Mouse (Mus musculus) hindbrain, postnatal 0 days (tissue): Measurements from ENCODE around the gene Msx3. TPM values are rescaled to one million over a fixed set of nuclear protein-coding genes. Genes with fewer than 3 reads are reported as not detected.

Source experiments
- ATAC-seq: fragments of 200-750 bp; cut with Nextera tagmentation; 2 replicates; pipeline ENCODE4 v1.8.0; 2017; ENCODE audit warnings: mild to moderate bottlenecking, moderate TSS enrichment, moderate library complexity
- DNase-seq: peaks from one replicate; pipeline ENCODE4 v3.0.0-alpha.2; 2015; ENCODE audit warnings: low spot score
- H3K27ac ChIP-seq: fragments of 300-500 bp; sonication (generic); 2 replicates; pipeline ENCODE4 v1.5.1; 2014; ENCODE audit warnings: mild to moderate bottlenecking
- H3K27me3 ChIP-seq: fragments of 300-500 bp; sonication (generic); 2 replicates; pipeline ENCODE4 v1.6.1; 2014; ENCODE audit warnings: low read length, mixed read lengths; ENCODE audit not compliant: insufficient read depth
- H3K36me3 ChIP-seq: fragments of 300-500 bp; sonication (generic); 2 replicates; pipeline ENCODE4 v1.6.1; 2014; ENCODE audit warnings: low read length, mixed read lengths; ENCODE audit not compliant: insufficient read depth
- H3K4me1 ChIP-seq: fragments of 300-500 bp; sonication (generic); 2 replicates; pipeline ENCODE4 v1.6.1; 2014; ENCODE audit warnings: antibody characterized with exemption, low read length, mixed read lengths; ENCODE audit not compliant: insufficient read depth
- H3K4me2 ChIP-seq: fragments of 300-500 bp; sonication (generic); 2 replicates; pipeline ENCODE4 v1.6.1; 2014; ENCODE audit warnings: low read depth, mild to moderate bottlenecking, low read length, moderate library complexity, mixed read lengths
- H3K4me3 ChIP-seq: fragments of 300-500 bp; sonication (generic); 2 replicates; pipeline ENCODE4 v1.5.1; 2014; ENCODE audit warnings: low read length
- H3K9ac ChIP-seq: fragments of 300-500 bp; sonication (generic); replicated peaks from 2 replicates; pipeline ENCODE4 v1.6.1; 2014; ENCODE audit warnings: mild to moderate bottlenecking, low read length, moderate library complexity, mixed read lengths
- H3K9me3 ChIP-seq: fragments of 300-500 bp; sonication (generic); 2 replicates; pipeline ENCODE4 v1.6.1; 2016; ENCODE audit warnings: low read length, mixed read lengths
- CTCF ChIP-seq: IDR thresholded peaks from 2 replicates; pipeline ENCODE4 v1.5.1; 2016; ENCODE audit warnings: antibody characterized with exemption, control low read depth, low read depth
- WGBS: fragments of 180-500 bp; shearing (Covaris S2); extraction: QIAGEN DNeasy Blood & Tissue Kit; methylation state at CpG from one replicate; pipeline ENCODE4 v1.1.7; 2014; 5-methylcytosine and 5-hydroxymethylcytosine counted together
- polyA plus RNA-seq: library from polyadenylated mRNA; unstranded; fragments of >200 nt; fragmentation: Nextera tagmentation; extraction: Ambion mirVana; gene quantifications from 2 replicates; pipeline ENCODE4 v1.2.1, GENCODE M21; 2015
- total RNA-seq: library from RNA; depleted of rRNA; stranded (reverse); fragments of >200 nt; gene quantifications from 2 replicates; pipeline ENCODE4 v1.2.3, GENCODE M21; 2014

Msx3 gene
- total and polyA plus RNA-seq, 2 experiments from 2014 or later, result 0.94 to 2.0 TPM

GRCm38 (mm10) chr7:140067397-140067796 is 18.5 kb upstream of the Msx3 start:
- ATAC-seq (no peak), DNase-seq (no peak)
- H3K4me1 ChIP-seq, result no peaks in the 10 kb centered on the region
- no peak overlapping the region for H3K4me2 ChIP-seq
- no peak overlapping the region for H3K4me3 ChIP-seq
- H3K9ac ChIP-seq, result no peak overlapping the region
- WGBS, result 68% methylated on average over 6 of the region's 6 CpGs
- TF ChIP-seq CTCF, result no peak
- no peaks in the 10 kb centered on the region for H3K9me3 ChIP-seq
- peaks cover 7% of the 10 kb centered on the region; the same call in 1 of the 2 replicates for H3K36me3 ChIP-seq
- no peaks in the 10 kb centered on the region for H3K27me3 ChIP-seq
- no peak overlapping the region for H3K27ac ChIP-seq

- peak; percentile 53; the same call in 1 of the 2 replicates for ATAC-seq
- no peaks in the 10 kb centered on the region for H3K9me3 ChIP-seq
- 18% methylated on average over 7 of the region's 7 CpGs for WGBS
These were observed 14.2 kb upstream of the Msx3 start for GRCm38 (mm10) chr7:140063092-140063491.

GRCm38 (mm10) chr7:140062307-140062706 is 13.4 kb upstream of the Msx3 start:
- no peak overlapping the region for H3K9ac ChIP-seq
- no peaks in the 10 kb centered on the region for H3K36me3 ChIP-seq
- 17% methylated on average over 11 of the region's 11 CpGs for WGBS
- DNase-seq (peak; percentile 47), ATAC-seq (no peak; the same call in 1 of the 2 replicates)
- H3K27me3 ChIP-seq, result no peaks in the 10 kb centered on the region; the same call in 1 of the 2 replicates
- H3K27ac ChIP-seq, result no peak overlapping the region
- H3K4me1 ChIP-seq, result 0 out of 2 replicates have a peak, but pooled peaks cover 6% of the 10 kb centered on the region
- no peak overlapping the region for H3K4me3 ChIP-seq
- TF ChIP-seq CTCF, result peak; percentile 59
- no peaks in the 10 kb centered on the region for H3K9me3 ChIP-seq
- H3K4me2 ChIP-seq, result no peak overlapping the region

More at GRCm38 (mm10) chr7:140063092-140063491, 14.2 kb upstream of the Msx3 start:
- H3K9ac ChIP-seq, result no peak overlapping the region
- peak; percentile 91 for TF ChIP-seq CTCF
- DNase-seq, result peak; percentile 91
- no peaks in the 10 kb centered on the region; the same call in 1 of the 2 replicates for H3K27me3 ChIP-seq
- H3K36me3 ChIP-seq, result no peaks in the 10 kb centered on the region
- no peak overlapping the region for H3K4me3 ChIP-seq
- no peak overlapping the region for H3K4me2 ChIP-seq
- H3K4me1 ChIP-seq, result 0 out of 2 replicates have a peak, but pooled peaks cover 6% of the 10 kb centered on the region
- H3K27ac ChIP-seq, result no peak overlapping the region

GRCm38 (mm10) chr7:140061832-140062130 is 12.9 kb upstream of the Msx3 start:
- Histone ChIP-seq H3K9ac (peak overlapping the region; percentile 40; the same call in 1 of the 2 replicates), H3K4me3 (peak overlapping the region; percentile 37), H3K27me3 (no peaks in the 10 kb centered on the region; the same call in 1 of the 2 replicates), H3K36me3 (no peaks in the 10 kb centered on the region), H3K4me1 (0 out of 2 replicates have a peak, but pooled peaks cover 6% of the 10 kb centered on the region), H3K9me3 (no peaks in the 10 kb centered on the region), H3K27ac (no peak overlapping the region), H3K4me2 (peak overlapping the region; percentile 78)
- DNase-seq (no peak), ATAC-seq (no peak)
- no peak for TF ChIP-seq CTCF
- 1% methylated on average over 6 of the region's 6 CpGs for WGBS

- Histone ChIP-seq H3K36me3 (no peaks in the 10 kb centered on the region), H3K9me3 (no peaks in the 10 kb centered on the region), H3K9ac (peak overlapping the region; percentile 40; the same call in 1 of the 2 replicates), H3K4me2 (peak overlapping the region; percentile 78), H3K4me3 (peak overlapping the region; percentile 37), H3K4me1 (0 out of 2 replicates have a peak, but pooled peaks cover 6% of the 10 kb centered on the region), H3K27me3 (peaks cover 5% of the 10 kb centered on the region; the same call in 1 of the 2 replicates), H3K27ac (peak overlapping the region; percentile 56)
- 2% methylated on average over 47 of the region's 47 CpGs for WGBS
- TF ChIP-seq CTCF, result no peak
- DNase-seq (peak; percentile 84), ATAC-seq (peak; percentile 30)
These were observed 12.3 kb upstream of the Msx3 start for GRCm38 (mm10) chr7:140060936-140061831.

- H3K9me3 ChIP-seq, result no peaks in the 10 kb centered on the region
- no peak for TF ChIP-seq CTCF
- no peaks in the 10 kb centered on the region for H3K36me3 ChIP-seq
- H3K4me3 ChIP-seq, result no peak overlapping the region
- H3K4me2 ChIP-seq, result no peak overlapping the region
- no peak overlapping the region for H3K27ac ChIP-seq
- ATAC-seq (no peak), DNase-seq (no peak)
- 38% methylated on average over 4 of the region's 4 CpGs for WGBS
- H3K4me1 ChIP-seq, result 0 out of 2 replicates have a peak, but pooled peaks cover 6% of the 10 kb centered on the region
- peaks cover 6% of the 10 kb centered on the region; the same call in 1 of the 2 replicates for H3K27me3 ChIP-seq
- H3K9ac ChIP-seq, result no peak overlapping the region
These were observed 10.7 kb upstream of the Msx3 start for GRCm38 (mm10) chr7:140059601-140060000.
